ENCODE assay signal across 22 mouse cellular contexts in genomic region chr13:47282221-47282620, GRCm38 (mm10).
DNase-seq lines count a peak whose midpoint lies in the region; ATAC-seq and TF ChIP-seq lines count a peak whose summit lies in the region.
"Had no signal": no experiment of that assay in that cellular context is flagged by ENCODE, and none has a peak within 500 bp of the region (broad histone marks: within the 10 kb centered on the region; RNA-seq: fewer than 3 reads in every experiment).

No protein-coding gene starts in this region.

- no peaks in the 10 kb centered on the region for H3K27me3 ChIP-seq in midbrain, embryonic 10.5 days (ENCODE audit: low read depth, poor library complexity, severe bottlenecking)
- H3K27me3 ChIP-seq in midbrain, embryonic 14.5 days (ENCODE audit: control insufficient read depth, insufficient read depth, low read length) = no peaks in the 10 kb centered on the region
- no peaks in the 10 kb centered on the region for H3K27me3 ChIP-seq in intestine, embryonic 15.5 days (replicated peaks)
- H3K27me3 ChIP-seq: embryonic facial prominence, embryonic 12.5 days; heart, embryonic 15.5 days; hindbrain, embryonic 13.5 days had no signal

- no peak for ATAC-seq in midbrain, embryonic 14.5 days (ENCODE audit: low FRiP score, low TSS enrichment)
- ATAC-seq in intestine, embryonic 15.5 days = no peak
- ATAC-seq: forebrain, postnatal 0 days; hindbrain, postnatal 0 days had no signal

- 78% methylated on average over 3 of the region's 3 CpGs for WGBS in midbrain, embryonic 10.5 days
- WGBS in midbrain, embryonic 14.5 days = 76% methylated on average over 3 of the region's 3 CpGs
- WGBS in intestine, embryonic 15.5 days = 65% methylated on average over 3 of the region's 3 CpGs

- H3K4me3 ChIP-seq in midbrain, embryonic 10.5 days = no peak overlapping the region
- H3K4me3 ChIP-seq in midbrain, embryonic 14.5 days (replicated peaks; ENCODE audit: low read depth, low read length) = no peak overlapping the region
- H3K4me3 ChIP-seq in ES-E14 (ENCODE audit: insufficient read depth in 1 of 2, low read depth in 1 of 2, low read length in 2 of 2, poor library complexity in 1 of 2, severe bottlenecking in 1 of 2) = no peak overlapping the region
- H3K4me3 ChIP-seq in intestine, embryonic 15.5 days (replicated peaks) = no peak overlapping the region
- H3K4me3 ChIP-seq: embryonic facial prominence, embryonic 12.5 days; gastrocnemius, adult 2 months; heart, embryonic 15.5 days; hindbrain, embryonic 13.5 days had no signal

- H3K27ac ChIP-seq in midbrain, embryonic 10.5 days (replicated peaks) = peak overlapping the region; percentile 23; the same call in 1 of the 2 replicates
- no peak overlapping the region for H3K27ac ChIP-seq in midbrain, embryonic 14.5 days (replicated peaks; ENCODE audit: low read depth, low read length)
- H3K27ac ChIP-seq in ES-E14 (ENCODE audit: insufficient read depth, low read depth, low read length, poor library complexity, severe bottlenecking) = no peak overlapping the region
- H3K27ac ChIP-seq in intestine, embryonic 15.5 days = no peak overlapping the region
- H3K27ac ChIP-seq: embryonic facial prominence, embryonic 12.5 days; gastrocnemius, adult 2 months; heart, embryonic 15.5 days; hindbrain, embryonic 13.5 days; hindbrain, postnatal 0 days had no signal

- intact Hi-C loops in left cerebral cortex, postnatal 4 days (cut with DNase I) = no loop called here

- no peak for DNase-seq in midbrain, embryonic 10.5 days (ENCODE audit: low spot score)
- no peak for DNase-seq in midbrain, embryonic 14.5 days
- DNase-seq in ES-E14 (ENCODE audit: low read depth, low spot score) = peak; percentile 73
- peak; percentile 14 for DNase-seq in c-Kit-positive CD71-positive TER-119-negative erythroid progenitor cells, embryonic 14.5 days (ENCODE audit: low read depth)
- DNase-seq in embryo, embryonic 11 days = no peak
- no peak for DNase-seq in left cerebral cortex, postnatal 4 days
- DNase-seq: adrenal gland, adult 2 months; adrenal gland, postnatal 25 days; cerebellum, adult 11-12 months; cerebellum, postnatal 10 days; forebrain, postnatal 0 days; gastrocnemius, adult 2 months; gastrocnemius, postnatal 25 days; heart, adult 18-20 months; heart, postnatal 14 days; kidney, adult 18-20 months had no signal

- no peaks in the 10 kb centered on the region for H3K36me3 ChIP-seq in midbrain, embryonic 10.5 days
- H3K36me3 ChIP-seq in midbrain, embryonic 14.5 days (ENCODE audit: control insufficient read depth, insufficient read depth, low read length) = no peaks in the 10 kb centered on the region
- no peaks in the 10 kb centered on the region for H3K36me3 ChIP-seq in ES-E14 (ENCODE audit: control insufficient read depth, insufficient read depth, low read length, poor library complexity, severe bottlenecking)
- H3K36me3 ChIP-seq in intestine, embryonic 15.5 days = no peaks in the 10 kb centered on the region
- H3K36me3 ChIP-seq: embryonic facial prominence, embryonic 12.5 days; heart, embryonic 15.5 days; hindbrain, embryonic 13.5 days had no signal

- 0 out of 2 replicates have a peak, but pooled peaks cover 7% of the 10 kb centered on the region for H3K9me3 ChIP-seq in midbrain, embryonic 10.5 days (replicated peaks)
- H3K9me3 ChIP-seq in midbrain, embryonic 14.5 days (ENCODE audit: control insufficient read depth, low read length) = no peaks in the 10 kb centered on the region
- H3K9me3 ChIP-seq in ES-E14 (ENCODE audit: control insufficient read depth, insufficient read depth, low read depth, low read length) = no peaks in the 10 kb centered on the region
- no peaks in the 10 kb centered on the region for H3K9me3 ChIP-seq in intestine, embryonic 15.5 days
- H3K9me3 ChIP-seq: embryonic facial prominence, embryonic 12.5 days; heart, embryonic 15.5 days; hindbrain, embryonic 13.5 days had no signal

- no peak overlapping the region for H3K4me2 ChIP-seq in midbrain, embryonic 14.5 days (ENCODE audit: low read length)
- H3K4me2 ChIP-seq in intestine, embryonic 15.5 days (replicated peaks) = no peak overlapping the region
- H3K4me2 ChIP-seq: embryonic facial prominence, embryonic 12.5 days; heart, embryonic 11.5 days; heart, embryonic 15.5 days; hindbrain, embryonic 13.5 days had no signal

- H3K4me1 ChIP-seq in midbrain, embryonic 10.5 days = peaks cover 31% of the 10 kb centered on the region
- 0 out of 2 replicates have a peak, but pooled peaks cover 3% of the 10 kb centered on the region for H3K4me1 ChIP-seq in midbrain, embryonic 14.5 days (ENCODE audit: control insufficient read depth, insufficient read depth, low read length)
- H3K4me1 ChIP-seq in ES-E14 (ENCODE audit: control insufficient read depth in 2 of 2, insufficient read depth in 2 of 2, low read length in 2 of 2, poor library complexity in 1 of 2) = no peaks in the 10 kb centered on the region; a peak in 1 of 4 replicates
- H3K4me1 ChIP-seq in intestine, embryonic 15.5 days (replicated peaks) = peaks cover 4% of the 10 kb centered on the region; the same call in 1 of the 2 replicates
- H3K4me1 ChIP-seq: embryonic facial prominence, embryonic 12.5 days had no signal

- in situ Hi-C loops in ES-E14 (cut with MboI; ENCODE audit: low sequenced_read_pairs in 2 of 2, unreplicated experiment in 2 of 2) = loop anchor here (25.0 kb wide), 2 partner anchors 145 to 470 kb away; no protein-coding TSS in a partner anchor

- no peak overlapping the region for H3K9ac ChIP-seq in midbrain, embryonic 14.5 days (replicated peaks; ENCODE audit: low read length)
- H3K9ac ChIP-seq in ES-E14 (ENCODE audit: insufficient read depth, low read depth, low read length, poor library complexity, severe bottlenecking) = no peak overlapping the region
- no peak overlapping the region for H3K9ac ChIP-seq in intestine, embryonic 15.5 days
- H3K9ac ChIP-seq: embryonic facial prominence, embryonic 12.5 days; forebrain, postnatal 0 days; heart, embryonic 15.5 days; hindbrain, embryonic 13.5 days had no signal

TF ChIP-seq in ES-E14, 5 proteins besides CTCF, POLR2A, EP300 and RAD21:
- TF ChIP-seq ZC3H11A (IDR thresholded peaks at IDR 0.05; ENCODE audit: borderline replicate concordance, low read depth, low read length) = no peak
- TF ChIP-seq HCFC1 (IDR thresholded peaks at IDR 0.05; ENCODE audit: borderline replicate concordance, insufficient read depth, low read length) = no peak
- TF ChIP-seq CHD2 (IDR thresholded peaks at IDR 0.05; ENCODE audit: low read depth, low read length) = no peak
- no peak for TF ChIP-seq MAFK (IDR thresholded peaks at IDR 0.05; ENCODE audit: insufficient read depth, low read depth, low read length)
- no peak for TF ChIP-seq ZNF384 (IDR thresholded peaks at IDR 0.05; ENCODE audit: low read depth, low read length)
TF ChIP-seq in ES-E14: peak in this region for 0.

Comparison
In these comparisons a context has a peak if more than half of its experiments do, and no peak if none do; other contexts are left out.
1. DNase-seq: peak in ES-E14 (single experiment) and c-Kit-positive CD71-positive TER-119-negative erythroid progenitor cells, embryonic 14.5 days (single experiment); none in midbrain, embryonic 10.5 days (single experiment), midbrain, embryonic 14.5 days (single experiment), embryo, embryonic 11 days (single experiment) and left cerebral cortex, postnatal 4 days (single experiment).